Mouse (Mus musculus): Measurements from ENCODE around the gene Ezh1.

Gene Ezh1

GRCm38 (mm10) chr11:101226065-101226701 lies at the start of gene Ezh1:
TSS of gene Ezh1 (minus strand) at chr11:101226463.
- peak; percentile 91 for DNase-seq

- no peak for DNase-seq
Measured at GRCm38 (mm10) chr11:101275309-101275708, 49.0 kb upstream of the Ezh1 start.

- no peak for DNase-seq
Measured at GRCm38 (mm10) chr11:101272446-101272845, 46.2 kb upstream of the Ezh1 start.

GRCm38 (mm10) chr11:101269577-101270116 lies 43.4 kb upstream of the Ezh1 start:
- DNase-seq, result no peak

GRCm38 (mm10) chr11:101265906-101266305 lies 39.6 kb upstream of the Ezh1 start:
- DNase-seq, result no peak

GRCm38 (mm10) chr11:101264954-101265471 lies 38.8 kb upstream of the Ezh1 start:
- DNase-seq, result no peak

GRCm38 (mm10) chr11:101263989-101264280 lies 37.7 kb upstream of the Ezh1 start:
- DNase-seq, result no peak

GRCm38 (mm10) chr11:101263138-101263988 lies 37.1 kb upstream of the Ezh1 start:
- DNase-seq, result no peak

- DNase-seq, result no peak
Measured at GRCm38 (mm10) chr11:101262272-101262967, 36.2 kb upstream of the Ezh1 start.

GRCm38 (mm10) chr11:101260826-101261380 lies 34.6 kb upstream of the Ezh1 start:
- no peak for DNase-seq

- peak; percentile 36 for DNase-seq
Measured at GRCm38 (mm10) chr11:101259948-101260825, 33.9 kb upstream of the Ezh1 start, which contains the start of gene Wnk4. TSS of gene Wnk4 (plus strand) at chr11:101260567.

GRCm38 (mm10) chr11:101259261-101259712 lies 33.0 kb upstream of the Ezh1 start:
- peak; percentile 73 for DNase-seq

GRCm38 (mm10) chr11:101255826-101256775 lies 29.8 kb upstream of the Ezh1 start:
- no peak for DNase-seq

GRCm38 (mm10) chr11:101253613-101254389 lies 27.5 kb upstream of the Ezh1 start, which contains the start of gene Vps25:
TSS of gene Vps25 (plus strand) at chr11:101253707.
- DNase-seq, result peak; percentile 85

- DNase-seq, result no peak
Measured at GRCm38 (mm10) chr11:101252941-101253340, 26.7 kb upstream of the Ezh1 start.

- DNase-seq, result no peak
Measured at GRCm38 (mm10) chr11:101251031-101251430, 24.8 kb upstream of the Ezh1 start.

- DNase-seq, result no peak
Measured at GRCm38 (mm10) chr11:101248258-101248994, 22.2 kb upstream of the Ezh1 start.

- DNase-seq, result no peak
Measured at GRCm38 (mm10) chr11:101247521-101248030, 21.3 kb upstream of the Ezh1 start.

GRCm38 (mm10) chr11:101246702-101247012 lies 20.4 kb upstream of the Ezh1 start:
- DNase-seq, result no peak
